Mouse (Mus musculus): Measurements from ENCODE around the gene Cbln1.

The Cbln1 gene

GRCm38 (mm10) chr8:87472271-87473236 is at the start of gene Cbln1:
Gene Cbln1, minus strand, starts transcription at chr8:87472609.
- peak; percentile 93 to 95 for DNase-seq (ENCODE audit: low spot score in 2 of 2)

GRCm38 (mm10) chr8:87517132-87517531 is 44.7 kb upstream of the Cbln1 start:
- no peak for DNase-seq (ENCODE audit: low spot score in 2 of 2)

GRCm38 (mm10) chr8:87513796-87514195 is 41.4 kb upstream of the Cbln1 start:
- DNase-seq (ENCODE audit: low spot score in 2 of 2) = no peak

GRCm38 (mm10) chr8:87513350-87513749 is 40.9 kb upstream of the Cbln1 start:
- peak in 1 of 2 experiments; percentile 36 for DNase-seq (ENCODE audit: low spot score in 2 of 2)

GRCm38 (mm10) chr8:87512636-87513035 is 40.2 kb upstream of the Cbln1 start:
- DNase-seq (ENCODE audit: low spot score in 2 of 2) = peak; percentile 56 to 71

GRCm38 (mm10) chr8:87507046-87507445 is 34.6 kb upstream of the Cbln1 start:
- DNase-seq (ENCODE audit: low spot score in 2 of 2) = no peak

GRCm38 (mm10) chr8:87504441-87504840 is 32.0 kb upstream of the Cbln1 start:
- DNase-seq (ENCODE audit: low spot score in 2 of 2) = no peak

- no peak for DNase-seq (ENCODE audit: low spot score in 2 of 2)
Measured at GRCm38 (mm10) chr8:87502684-87503083, 30.3 kb upstream of the Cbln1 start.

GRCm38 (mm10) chr8:87497641-87498040 is 25.2 kb upstream of the Cbln1 start:
- DNase-seq (ENCODE audit: low spot score in 2 of 2) = no peak

GRCm38 (mm10) chr8:87496511-87496910 is 24.1 kb upstream of the Cbln1 start:
- DNase-seq (ENCODE audit: low spot score in 2 of 2) = no peak

- no peak for DNase-seq (ENCODE audit: low spot score in 2 of 2)
Measured at GRCm38 (mm10) chr8:87494862-87495261, 22.5 kb upstream of the Cbln1 start.

GRCm38 (mm10) chr8:87489841-87490415 is 17.5 kb upstream of the Cbln1 start:
- no peak for DNase-seq (ENCODE audit: low spot score in 2 of 2)

GRCm38 (mm10) chr8:87481396-87481795 is 9.0 kb upstream of the Cbln1 start:
- DNase-seq (ENCODE audit: low spot score in 2 of 2) = no peak

GRCm38 (mm10) chr8:87478221-87478620 is 5.8 kb upstream of the Cbln1 start:
- no peak for DNase-seq (ENCODE audit: low spot score in 2 of 2)

GRCm38 (mm10) chr8:87477102-87477645 is 4.8 kb upstream of the Cbln1 start:
- no peak for DNase-seq (ENCODE audit: low spot score in 2 of 2)

- no peak for DNase-seq (ENCODE audit: low spot score in 2 of 2)
Measured at GRCm38 (mm10) chr8:87475551-87475950, 3.1 kb upstream of the Cbln1 start.

- no peak for DNase-seq (ENCODE audit: low spot score in 2 of 2)
Measured at GRCm38 (mm10) chr8:87474379-87474778, 2.0 kb upstream of the Cbln1 start.

- DNase-seq (ENCODE audit: low spot score in 2 of 2) = no peak
Measured at GRCm38 (mm10) chr8:87473940-87474339, 1.5 kb upstream of the Cbln1 start.

GRCm38 (mm10) chr8:87473314-87473713 is 905 bp upstream of the Cbln1 start:
- DNase-seq (ENCODE audit: low spot score in 2 of 2) = peak in 1 of 2 experiments; percentile 32

- peak; percentile 31 to 36 for DNase-seq (ENCODE audit: low spot score in 2 of 2)
Measured at GRCm38 (mm10) chr8:87471603-87472270, 672 bp downstream of the Cbln1 start.

- no peak for DNase-seq (ENCODE audit: low spot score in 2 of 2)
Measured at GRCm38 (mm10) chr8:87470834-87471602, 1.4 kb downstream of the Cbln1 start.

Data from right cerebral cortex, postnatal 10 days (tissue).